Mouse (Mus musculus): Measurements from ENCODE around the gene Foxd4.
"Not testable (repeated sequence)": the region's sequence is repeated elsewhere in the genome, so short reads cannot be mapped to it uniquely, and the experiment has no call there.

Foxd4 gene

DNA sequence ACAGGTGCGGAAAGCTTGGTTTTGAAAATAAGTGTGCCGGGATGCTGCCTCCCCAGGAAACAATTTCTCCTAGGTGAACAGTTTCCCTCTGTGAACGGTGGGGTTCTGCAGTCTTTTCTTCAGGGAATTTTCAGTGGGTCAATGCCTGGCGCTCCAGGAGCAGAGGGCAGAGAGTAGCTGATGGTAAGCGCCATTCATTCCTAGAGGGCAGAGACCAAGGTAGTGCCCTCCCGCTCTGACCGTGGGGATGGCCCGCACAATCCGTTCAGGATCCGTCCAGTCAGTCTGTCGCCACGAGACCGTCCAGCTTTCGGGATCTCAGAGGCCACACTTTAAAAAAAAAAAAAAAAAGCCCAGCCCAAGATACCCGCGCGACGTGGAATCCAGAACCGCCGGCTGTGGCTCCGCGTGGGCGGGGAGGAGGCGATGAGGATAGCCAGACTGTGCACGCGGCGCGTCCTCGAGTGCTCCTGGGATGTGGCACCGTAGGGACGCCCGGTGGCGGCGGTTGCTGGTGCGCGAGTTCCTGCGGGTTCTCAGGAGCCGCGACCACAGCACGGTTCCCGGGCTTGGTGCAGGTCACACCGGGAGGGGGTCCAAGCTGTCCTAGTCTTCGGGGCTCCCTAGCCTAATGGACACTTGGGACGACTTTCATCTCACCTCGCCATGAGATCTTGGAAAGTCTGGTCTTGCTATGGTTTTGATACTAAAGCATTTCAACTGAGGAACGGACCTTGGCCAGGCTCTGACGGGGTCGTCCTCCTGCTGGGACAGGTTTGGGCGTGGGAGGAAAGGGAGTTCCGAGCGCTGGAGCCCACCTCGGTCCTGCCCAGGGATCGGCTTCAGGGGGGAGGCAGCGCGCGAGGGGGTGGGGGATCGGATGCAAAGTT lies 3.7 kb downstream of the Foxd4 start:
- no peak for TF ChIP-seq GATA4 (IDR thresholded peaks at IDR 0.05; ENCODE audit: insufficient replicate concordance, low read length)

DNA sequence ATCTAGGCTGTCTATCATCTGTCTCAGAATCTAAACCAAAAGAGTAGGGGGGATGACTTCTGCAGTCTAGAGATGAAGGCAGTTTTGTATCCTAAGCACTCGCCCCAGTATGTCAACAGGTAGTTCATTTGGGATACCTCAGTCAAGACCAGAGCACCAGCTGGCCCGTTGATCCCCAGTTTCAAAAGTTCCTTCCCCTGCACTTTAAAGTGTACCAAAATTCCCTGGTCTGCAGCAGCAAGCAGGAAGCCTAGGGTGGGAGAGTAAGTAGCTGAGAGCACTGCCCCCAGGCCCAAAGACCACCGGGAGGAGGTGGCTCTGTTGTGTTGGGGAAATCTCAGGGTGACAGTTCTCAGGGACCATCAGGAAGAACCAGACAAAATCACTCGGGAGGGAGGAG lies 4.5 kb downstream of the Foxd4 start:
- TF ChIP-seq GATA4 (IDR thresholded peaks at IDR 0.05; ENCODE audit: insufficient replicate concordance, low read length), result no peak

DNA sequence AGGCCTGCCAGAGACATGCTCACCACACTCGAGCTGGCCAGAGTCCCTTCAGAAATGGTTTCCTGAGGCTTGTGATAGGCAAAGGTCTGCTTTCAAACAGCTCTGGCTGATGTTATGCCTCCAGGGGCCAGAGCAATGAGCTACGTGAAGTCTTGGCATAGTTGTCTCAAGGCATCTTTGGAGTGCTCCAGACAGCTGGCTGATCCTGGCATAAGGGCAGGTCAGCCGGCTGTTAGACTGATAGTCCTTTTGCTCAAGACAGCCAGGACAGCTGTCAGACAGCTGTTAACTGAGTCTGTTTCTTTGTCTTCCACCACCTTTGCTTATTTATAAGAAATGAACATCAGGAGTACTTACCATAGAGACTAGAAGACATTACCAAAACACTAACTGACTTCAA lies 14.1 kb downstream of the Foxd4 start:
- no peak for TF ChIP-seq GATA4 (IDR thresholded peaks at IDR 0.05; ENCODE audit: insufficient replicate concordance, low read length)

DNA sequence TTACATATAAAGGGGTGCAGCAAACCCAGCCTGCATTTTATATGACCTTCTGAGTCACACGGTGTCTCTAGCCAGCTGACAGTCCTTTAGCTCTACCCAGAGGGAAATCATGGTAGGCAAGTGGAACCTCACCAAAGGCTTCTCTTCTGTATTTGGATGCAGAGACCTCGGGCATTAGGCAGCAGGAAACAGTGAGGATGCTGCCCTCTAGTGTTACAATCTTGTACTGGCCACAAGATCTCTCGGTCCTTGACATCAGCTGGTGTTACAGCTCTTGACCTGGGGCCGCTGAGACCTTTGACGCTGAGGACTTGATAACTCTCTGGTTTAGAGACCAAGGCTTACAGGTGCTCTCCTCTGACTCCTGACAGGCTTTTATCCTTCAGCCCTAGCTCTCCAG lies 15.5 kb downstream of the Foxd4 start:
- no peak for TF ChIP-seq GATA4 (IDR thresholded peaks at IDR 0.05; ENCODE audit: insufficient replicate concordance, low read length)

DNA sequence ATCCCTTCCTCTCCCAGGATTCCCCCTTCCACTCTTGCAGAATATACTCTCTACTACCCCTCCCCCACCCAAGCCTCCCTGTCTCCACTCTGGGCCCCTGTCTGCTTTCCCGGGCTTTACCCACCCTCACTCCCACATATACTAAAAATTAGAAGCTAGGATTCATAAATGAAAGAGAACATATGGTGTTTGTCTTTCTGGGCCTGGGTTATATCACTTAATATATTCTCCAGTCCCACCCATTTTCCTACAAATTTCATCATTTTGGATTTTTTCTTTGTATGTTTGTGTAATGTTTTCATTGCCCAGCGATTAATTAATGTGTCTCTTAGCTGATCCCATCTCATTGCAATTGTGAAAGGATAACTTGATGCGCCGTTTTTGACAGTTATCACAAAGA lies 19.8 kb downstream of the Foxd4 start:
- no peak for TF ChIP-seq GATA4 (IDR thresholded peaks at IDR 0.05; ENCODE audit: insufficient replicate concordance, low read length)

DNA sequence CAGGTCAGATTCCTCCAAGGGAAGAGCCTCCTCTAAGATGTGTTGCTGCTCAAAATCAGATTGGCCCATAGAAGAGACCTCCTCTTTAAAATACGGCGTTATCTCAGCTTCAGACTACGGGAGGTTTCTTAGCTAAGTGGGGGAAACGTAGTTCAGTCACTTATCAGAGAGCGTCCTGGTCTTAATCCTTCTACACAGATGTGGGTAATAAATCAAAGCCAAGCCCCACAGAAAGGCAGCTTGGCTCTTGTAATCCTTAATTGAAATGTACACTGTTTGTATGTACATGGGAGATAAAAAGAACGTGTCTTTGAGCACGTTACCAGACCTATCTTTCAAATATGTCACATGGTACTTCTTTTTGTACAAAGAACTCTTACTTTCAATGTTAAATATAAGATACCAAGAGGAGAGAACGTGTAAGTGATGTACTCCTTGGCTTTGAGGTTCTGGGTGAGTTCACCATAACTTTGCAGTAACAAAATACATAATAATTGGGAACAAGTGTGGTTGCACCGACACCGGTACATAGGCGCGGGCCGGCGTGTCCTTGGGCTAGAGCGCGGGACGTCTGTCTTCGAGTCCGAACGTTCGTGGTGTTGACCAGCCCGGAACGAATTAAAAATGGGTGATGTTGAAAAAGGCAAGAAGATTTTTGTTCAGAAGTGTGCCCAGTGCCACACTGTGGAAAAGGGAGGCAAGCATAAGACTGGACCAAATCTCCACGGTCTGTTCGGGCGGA lies 25.7 kb downstream of the Foxd4 start, which contains the start of gene Gm10053:
Gene Gm10053, plus strand, starts transcription at position 558 of the 742 bp plus-strand sequence.
- not testable (repeated sequence) for TF ChIP-seq GATA4 (IDR thresholded peaks at IDR 0.05; ENCODE audit: insufficient replicate concordance, low read length)

DNA sequence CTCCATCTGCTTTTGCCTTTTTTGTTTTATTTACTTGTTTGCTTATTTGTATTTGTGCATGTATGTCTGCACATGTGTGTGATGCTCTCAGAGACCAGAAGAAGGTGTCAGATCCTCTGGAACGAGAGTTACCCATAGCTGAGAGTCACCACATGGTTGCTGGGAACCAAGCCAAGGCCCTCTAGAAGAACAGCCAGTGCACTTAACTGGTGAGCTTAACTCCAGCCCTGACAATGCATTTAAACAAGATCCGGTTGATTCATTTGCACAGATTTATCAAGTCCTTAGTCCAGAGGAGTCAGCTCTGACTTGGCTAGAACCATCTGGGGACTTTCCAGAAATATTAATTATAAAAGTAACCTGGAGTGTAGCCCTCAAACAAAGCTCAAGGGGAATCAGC lies 27.1 kb downstream of the Foxd4 start:
- TF ChIP-seq GATA4 (IDR thresholded peaks at IDR 0.05; ENCODE audit: insufficient replicate concordance, low read length), result no peak

DNA sequence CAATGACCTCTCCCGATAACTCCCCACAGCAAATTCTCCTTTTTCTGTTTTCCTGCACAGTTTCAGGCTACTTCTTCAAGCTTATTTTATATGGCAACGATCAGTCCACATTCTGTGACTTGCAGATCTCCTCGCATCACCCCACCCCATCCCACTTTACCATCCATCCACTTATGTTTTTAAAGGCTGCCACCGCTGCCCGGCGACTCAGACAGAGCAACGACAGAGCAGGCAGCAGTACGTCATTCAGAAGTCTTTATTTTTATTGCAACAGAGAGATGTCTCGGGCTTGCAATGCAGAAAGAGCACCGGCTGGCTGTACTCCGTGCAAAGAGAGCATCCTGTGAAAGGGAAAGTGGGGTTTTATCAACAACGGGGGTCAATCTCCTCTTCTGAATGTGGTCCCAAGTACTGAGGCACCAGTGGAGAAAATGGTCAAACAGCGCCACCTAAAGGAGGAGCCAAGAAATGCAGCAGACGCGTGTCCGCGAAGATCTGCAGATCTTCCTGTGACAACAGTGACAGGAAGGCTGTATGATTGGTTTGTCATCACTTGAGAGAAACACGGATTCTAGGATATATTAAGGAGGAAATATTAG lies 29.9 kb downstream of the Foxd4 start:
- TF ChIP-seq GATA4 (IDR thresholded peaks at IDR 0.05; ENCODE audit: insufficient replicate concordance, low read length), result no peak

DNA sequence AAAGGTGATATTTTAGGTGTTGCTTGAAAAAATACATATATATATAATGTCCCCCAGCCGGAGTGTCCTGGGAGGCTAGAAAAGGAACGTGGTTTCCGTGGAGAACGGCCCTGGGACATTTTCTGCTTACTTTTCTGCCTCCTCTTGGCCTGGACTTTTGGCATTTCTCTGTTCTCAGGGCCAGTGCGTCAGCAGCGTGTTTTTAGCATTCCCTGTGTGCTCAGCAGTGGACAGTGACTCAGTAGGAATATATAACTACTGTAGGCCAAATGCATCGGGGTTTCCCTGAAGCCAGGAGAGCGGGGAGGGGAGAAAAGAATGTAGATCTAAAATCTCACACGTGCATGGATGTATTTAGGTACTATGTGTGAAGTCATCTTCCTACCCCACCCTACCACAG lies 35.6 kb downstream of the Foxd4 start:
- no peak for TF ChIP-seq GATA4 (IDR thresholded peaks at IDR 0.05; ENCODE audit: insufficient replicate concordance, low read length)

DNA sequence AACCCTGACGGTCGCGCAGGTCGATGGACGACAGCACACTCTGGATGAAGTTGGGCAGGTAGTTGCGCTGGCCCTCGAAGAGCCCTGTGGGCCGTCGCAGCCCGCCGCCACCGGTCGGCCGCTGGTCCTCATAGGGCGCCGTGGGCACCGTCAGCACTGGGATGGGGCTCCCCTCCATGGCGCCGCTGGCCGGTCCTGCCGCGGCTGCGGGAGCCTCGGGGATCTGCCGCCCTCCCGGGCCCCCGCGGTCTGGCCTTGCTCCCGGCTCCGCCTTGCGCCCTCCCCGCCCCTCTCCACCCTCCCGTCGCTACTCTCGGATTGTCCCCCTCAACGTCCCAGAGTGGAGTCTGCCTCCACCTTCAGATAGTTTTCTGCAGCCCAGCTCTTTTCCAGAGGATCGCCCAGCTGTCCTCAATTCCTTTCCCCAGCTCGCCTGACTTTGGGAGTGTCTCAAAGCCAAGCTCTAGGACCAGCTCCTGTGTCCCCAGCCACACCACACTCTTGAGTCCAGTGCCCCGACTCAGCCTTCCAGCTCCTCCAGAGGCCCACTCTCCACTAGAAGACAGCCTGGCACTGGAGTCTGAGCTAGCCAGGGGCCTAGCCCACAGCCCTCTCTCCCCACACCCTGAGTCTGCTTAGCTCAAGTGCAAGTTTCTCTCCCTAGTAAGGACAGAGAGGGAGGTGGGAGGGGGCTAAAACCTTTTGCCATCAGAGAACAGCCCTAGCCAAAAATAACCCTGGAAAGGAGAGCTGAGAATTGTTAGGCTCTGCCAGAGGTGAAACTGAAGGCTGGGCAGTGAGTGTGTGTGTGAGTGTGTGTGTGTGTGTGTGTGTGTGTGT lies 39.2 kb downstream of the Foxd4 start, which contains the start of gene Pgm5:
Gene Pgm5, minus strand, starts transcription at position 244 of the 840 bp plus-strand sequence.
- TF ChIP-seq GATA4 (IDR thresholded peaks at IDR 0.05; ENCODE audit: insufficient replicate concordance, low read length), result no peak

DNA sequence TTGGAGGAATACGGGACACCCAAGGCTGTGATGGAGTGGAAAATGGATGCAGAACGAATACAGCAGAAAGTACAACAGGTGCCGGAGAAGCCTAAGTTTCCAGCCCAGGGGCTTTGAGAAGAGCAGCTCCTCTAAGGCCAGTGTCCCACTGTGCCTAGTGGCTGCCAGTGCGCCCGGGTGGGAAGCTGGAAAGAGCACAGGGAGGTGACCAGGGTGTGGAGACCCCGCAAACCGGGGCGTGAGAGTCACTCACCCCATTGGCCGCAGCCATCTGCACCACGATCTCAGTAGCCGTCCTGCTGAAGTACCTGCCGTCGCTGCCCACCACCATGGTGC lies 39.8 kb downstream of the Foxd4 start:
- TF ChIP-seq GATA4 (IDR thresholded peaks at IDR 0.05; ENCODE audit: insufficient replicate concordance, low read length), result no peak

DNA sequence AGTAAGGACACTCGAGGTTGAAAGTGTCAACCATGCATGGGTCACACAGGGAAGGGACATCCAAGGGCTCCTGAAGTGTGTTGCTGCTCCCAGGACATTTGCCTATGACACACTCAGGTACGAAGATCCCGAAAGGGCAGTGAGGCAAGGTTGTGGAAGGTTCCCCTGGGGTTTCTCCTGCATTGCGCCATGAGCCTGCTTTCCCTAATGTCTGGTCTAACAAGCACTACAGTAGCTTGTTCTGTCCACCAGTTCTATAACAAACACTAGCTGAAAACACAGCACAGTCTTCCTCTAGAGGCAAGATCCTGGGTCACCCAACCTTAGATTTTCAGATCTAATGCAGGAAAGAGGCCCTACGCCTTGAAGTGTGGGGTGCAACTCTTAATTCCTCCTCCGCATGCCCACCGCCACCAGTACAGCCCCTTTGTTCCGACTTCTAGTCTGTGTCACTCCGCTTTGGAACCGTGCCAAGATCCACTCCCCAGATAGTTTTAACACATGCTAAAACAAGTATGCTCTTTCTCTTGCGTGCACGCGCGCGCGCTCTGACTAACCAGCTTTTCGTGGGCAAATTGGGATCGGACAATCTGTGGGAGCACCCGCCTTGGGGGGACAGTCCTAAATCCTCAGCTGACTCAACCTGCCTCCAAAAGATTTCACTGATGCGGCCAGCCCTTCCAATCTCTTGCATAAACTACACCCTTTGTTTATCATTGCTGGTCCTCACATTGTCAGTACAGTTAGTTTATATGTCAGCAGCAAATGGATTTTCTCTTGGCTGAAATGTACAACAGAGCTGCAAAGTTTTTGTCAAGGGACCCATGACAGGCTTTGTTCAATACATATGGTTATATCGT lies 49.3 kb downstream of the Foxd4 start:
- no peak for TF ChIP-seq GATA4 (IDR thresholded peaks at IDR 0.05; ENCODE audit: insufficient replicate concordance, low read length)
